Mouse (Mus musculus) liver, embryonic 11.5 days (tissue): ENCODE data around the gene Aqp8. TPM values are rescaled to one million over a fixed set of nuclear protein-coding genes. Genes with fewer than 3 reads are reported as not detected.

Experiments
- ATAC-seq: fragments of 200-750 bp; cut with Nextera tagmentation; replicated peaks from 2 replicates; pipeline ENCODE4 v1.8.0; 2017; ENCODE audit warnings: moderate number of reproducible peaks, mild to moderate bottlenecking, moderate TSS enrichment, moderate library complexity; ENCODE audit not compliant: low FRiP score
- DNase-seq: peaks from one replicate; pipeline ENCODE4 v3.0.0-alpha.2; 2017; ENCODE audit warnings: low spot score
- H3K27ac ChIP-seq: fragments of 300-500 bp; sonication (generic); 2 replicates; pipeline ENCODE4 v1.5.1; 2014; ENCODE audit warnings: mild to moderate bottlenecking, low read depth, low read length, control low read depth
- H3K27me3 ChIP-seq: fragments of 300-500 bp; sonication (generic); replicated peaks from 2 replicates; pipeline ENCODE4 v1.6.1; 2014; ENCODE audit warnings: low read length, mixed read lengths; ENCODE audit not compliant: control insufficient read depth, insufficient read depth
- H3K36me3 ChIP-seq: fragments of 300-500 bp; sonication (generic); 2 replicates; pipeline ENCODE4 v1.6.1; 2014; ENCODE audit warnings: mild to moderate bottlenecking, low read length, moderate library complexity, mixed read lengths; ENCODE audit not compliant: control insufficient read depth, insufficient read depth
- H3K4me1 ChIP-seq: fragments of 300-500 bp; sonication (generic); replicated peaks from 2 replicates; pipeline ENCODE4 v1.6.1; 2014; ENCODE audit warnings: low read length, mixed read lengths; ENCODE audit not compliant: control insufficient read depth, insufficient read depth
- H3K4me2 ChIP-seq: fragments of 300-500 bp; sonication (generic); 2 replicates; pipeline ENCODE4 v1.6.1; 2014; ENCODE audit warnings: mild to moderate bottlenecking, control low read depth, moderate library complexity
- H3K4me3 ChIP-seq: fragments of 300-500 bp; sonication (generic); 2 replicates; pipeline ENCODE4 v1.5.1; 2014; ENCODE audit warnings: low read depth, low read length, control low read depth
- H3K9ac ChIP-seq: fragments of 300-500 bp; sonication (generic); 2 replicates; pipeline ENCODE4 v1.6.1; 2014; ENCODE audit warnings: low read depth, low read length, control low read depth
- H3K9me3 ChIP-seq: fragments of 300-500 bp; sonication (generic); 2 replicates; pipeline ENCODE4 v1.6.1; 2016; ENCODE audit warnings: low read length, inconsistent platforms, mixed read lengths; ENCODE audit not compliant: control insufficient read depth
- WGBS: fragments of 180-500 bp; shearing (Covaris S2); extraction: QIAGEN DNeasy Blood & Tissue Kit; methylation state at CpG from one replicate; pipeline ENCODE4 v1.1.7; 2014; 5-methylcytosine and 5-hydroxymethylcytosine counted together
- polyA plus RNA-seq: library from polyadenylated mRNA; unstranded; fragments of >200 nt; fragmentation: Nextera tagmentation; extraction: Ambion mirVana; gene quantifications from 2 replicates; pipeline ENCODE4 v1.2.1, GENCODE M21; 2014

Aqp8 gene
- polyA plus RNA-seq, 1 experiment from 2014 or later = 2.5 TPM

- Histone ChIP-seq H3K27me3 (no peaks in the 10 kb centered on the region), H3K27ac (peak overlapping the region; percentile 58), H3K9me3 (no peaks in the 10 kb centered on the region), H3K9ac (no peak overlapping the region), H3K4me2 (peak overlapping the region; percentile 20; the same call in 1 of the 2 replicates), H3K36me3 (no peaks in the 10 kb centered on the region), H3K4me1 (peaks cover 61% of the 10 kb centered on the region), H3K4me3 (no peak overlapping the region)
- ATAC-seq (no peak), DNase-seq (no peak)
- 72% methylated on average over 4 of the region's 4 CpGs for WGBS
Measured at GRCm38 (mm10) chr7:123458309-123458708, 3.8 kb upstream of the Aqp8 start.

- Histone ChIP-seq H3K9ac (no peak overlapping the region), H3K9me3 (no peaks in the 10 kb centered on the region), H3K4me1 (peaks cover 61% of the 10 kb centered on the region), H3K4me3 (no peak overlapping the region), H3K4me2 (peak overlapping the region; percentile 44), H3K27me3 (no peaks in the 10 kb centered on the region), H3K27ac (peak overlapping the region; percentile 80), H3K36me3 (no peaks in the 10 kb centered on the region)
- DNase-seq (peak; percentile 51), ATAC-seq (peak; percentile 75)
- WGBS = 35% methylated on average over 4 of the region's 4 CpGs
Measured at GRCm38 (mm10) chr7:123459247-123459646, 2.8 kb upstream of the Aqp8 start.

DNA sequence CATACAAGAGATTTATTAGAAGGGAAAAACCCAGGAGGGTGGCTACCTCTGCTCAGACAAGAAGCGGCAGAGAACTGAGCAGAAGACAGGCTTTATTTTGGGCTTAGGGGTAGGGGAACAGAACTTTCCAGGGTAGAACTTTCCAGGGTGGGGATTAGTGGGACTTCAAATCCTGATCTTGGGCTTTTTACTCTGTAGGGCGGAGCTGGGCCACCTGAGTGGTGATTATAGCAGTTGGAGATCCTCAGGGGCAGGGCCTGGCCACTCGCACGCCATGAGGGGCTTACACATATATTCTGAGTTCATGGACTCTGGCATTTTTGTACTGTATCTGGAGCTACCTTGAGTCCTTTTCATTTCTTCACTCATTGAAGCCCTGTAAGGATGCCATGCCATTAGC, 775 bp upstream of the Aqp8 start:
- Histone ChIP-seq H3K27ac (peak overlapping the region; percentile 89), H3K4me1 (peaks cover 61% of the 10 kb centered on the region), H3K9me3 (no peaks in the 10 kb centered on the region), H3K4me3 (no peak overlapping the region), H3K4me2 (peak overlapping the region; percentile 56), H3K27me3 (no peaks in the 10 kb centered on the region), H3K36me3 (no peaks in the 10 kb centered on the region), H3K9ac (peak overlapping the region; percentile 43)
- ATAC-seq = no peak
- 80% methylated on average over 4 of the region's 4 CpGs for WGBS
- DNase-seq = no peak

GRCm38 (mm10) chr7:123463569-123463968, 1.5 kb downstream of the Aqp8 start:
- H3K4me1 ChIP-seq = peaks cover 39% of the 10 kb centered on the region
- H3K4me2 ChIP-seq = peak overlapping the region; percentile 18; the same call in 1 of the 2 replicates
- no peak for ATAC-seq
- H3K27ac ChIP-seq = no peak overlapping the region
- no peak overlapping the region for H3K9ac ChIP-seq
- H3K4me3 ChIP-seq = no peak overlapping the region
- H3K9me3 ChIP-seq = no peaks in the 10 kb centered on the region
- no peak for DNase-seq
- H3K36me3 ChIP-seq = no peaks in the 10 kb centered on the region
- WGBS = 75% methylated on average over 4 of the region's 4 CpGs
- no peaks in the 10 kb centered on the region for H3K27me3 ChIP-seq

- H3K4me2 ChIP-seq = no peak overlapping the region
- DNase-seq (peak; percentile 69), ATAC-seq (no peak)
- H3K4me1 ChIP-seq = peaks cover 22% of the 10 kb centered on the region
- H3K36me3 ChIP-seq = no peaks in the 10 kb centered on the region
- no peaks in the 10 kb centered on the region for H3K9me3 ChIP-seq
- WGBS = 36% methylated on average over 6 of the region's 6 CpGs
- no peaks in the 10 kb centered on the region for H3K27me3 ChIP-seq
- H3K4me3 ChIP-seq = no peak overlapping the region
- H3K27ac ChIP-seq = no peak overlapping the region
- H3K9ac ChIP-seq = no peak overlapping the region
Measured at GRCm38 (mm10) chr7:123465692-123466387, 3.7 kb downstream of the Aqp8 start.

DNA sequence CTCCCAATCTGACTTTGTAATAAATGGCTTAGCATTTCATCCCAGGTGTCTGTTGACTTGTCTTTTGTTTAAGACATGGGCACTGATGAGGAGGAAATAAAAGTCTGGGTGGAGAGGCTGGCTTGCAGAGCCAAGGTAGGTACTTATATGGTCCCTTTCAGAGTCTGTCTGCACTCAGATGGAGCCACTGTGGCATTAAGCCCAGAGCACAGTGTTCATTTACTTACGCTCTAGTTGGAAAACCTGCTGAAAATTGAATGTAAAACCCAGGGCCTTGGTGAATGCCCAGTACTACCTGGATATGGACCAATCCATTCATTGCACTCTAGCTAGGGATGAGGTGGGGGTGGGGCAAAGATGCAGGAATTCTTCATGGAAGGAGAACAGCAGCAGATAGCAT, 5.9 kb downstream of the Aqp8 start:
- Histone ChIP-seq H3K9ac (no peak overlapping the region), H3K4me1 (peaks cover 2% of the 10 kb centered on the region; the same call in 1 of the 2 replicates)
- no peak for DNase-seq

GRCm38 (mm10) chr7:123487703-123488102, 25.6 kb downstream of the Aqp8 start:
- no peaks in the 10 kb centered on the region for H3K4me1 ChIP-seq
- H3K4me3 ChIP-seq = no peak overlapping the region
- no peak overlapping the region for H3K4me2 ChIP-seq
- H3K9me3 ChIP-seq = no peaks in the 10 kb centered on the region
- no peaks in the 10 kb centered on the region for H3K36me3 ChIP-seq
- no peak for DNase-seq
- H3K9ac ChIP-seq = no peak overlapping the region
- no peaks in the 10 kb centered on the region for H3K27me3 ChIP-seq
- H3K27ac ChIP-seq = no peak overlapping the region
- ATAC-seq = no peak
- 72% methylated on average over 5 of the region's 5 CpGs for WGBS

More for the DNA sequence above, 5.9 kb downstream of the Aqp8 start:
- WGBS = 81% methylated on average over 1 of the region's 1 CpGs
- H3K27me3 ChIP-seq = no peaks in the 10 kb centered on the region
- no peak for ATAC-seq
- no peak overlapping the region for H3K4me2 ChIP-seq
- no peak overlapping the region for H3K4me3 ChIP-seq
- H3K9me3 ChIP-seq = no peaks in the 10 kb centered on the region
- no peaks in the 10 kb centered on the region for H3K36me3 ChIP-seq
- no peak overlapping the region for H3K27ac ChIP-seq

GRCm38 (mm10) chr7:123499481-123500238, 37.6 kb downstream of the Aqp8 start:
- peak overlapping the region; percentile 59 for H3K4me3 ChIP-seq
- H3K27ac ChIP-seq = no peak overlapping the region
- H3K36me3 ChIP-seq = no peaks in the 10 kb centered on the region
- WGBS = 46% methylated on average over 19 of the region's 19 CpGs
- no peak for DNase-seq
- peaks cover 12% of the 10 kb centered on the region for H3K27me3 ChIP-seq
- H3K9ac ChIP-seq = peak overlapping the region; percentile 50; the same call in 1 of the 2 replicates
- H3K9me3 ChIP-seq = no peaks in the 10 kb centered on the region
- ATAC-seq = no peak
- H3K4me1 ChIP-seq = no peaks in the 10 kb centered on the region; the same call in 1 of the 2 replicates
- peak overlapping the region; percentile 84 for H3K4me2 ChIP-seq
